ENCODE assay signal across 8 mouse cellular contexts in the genomic region with DNA sequence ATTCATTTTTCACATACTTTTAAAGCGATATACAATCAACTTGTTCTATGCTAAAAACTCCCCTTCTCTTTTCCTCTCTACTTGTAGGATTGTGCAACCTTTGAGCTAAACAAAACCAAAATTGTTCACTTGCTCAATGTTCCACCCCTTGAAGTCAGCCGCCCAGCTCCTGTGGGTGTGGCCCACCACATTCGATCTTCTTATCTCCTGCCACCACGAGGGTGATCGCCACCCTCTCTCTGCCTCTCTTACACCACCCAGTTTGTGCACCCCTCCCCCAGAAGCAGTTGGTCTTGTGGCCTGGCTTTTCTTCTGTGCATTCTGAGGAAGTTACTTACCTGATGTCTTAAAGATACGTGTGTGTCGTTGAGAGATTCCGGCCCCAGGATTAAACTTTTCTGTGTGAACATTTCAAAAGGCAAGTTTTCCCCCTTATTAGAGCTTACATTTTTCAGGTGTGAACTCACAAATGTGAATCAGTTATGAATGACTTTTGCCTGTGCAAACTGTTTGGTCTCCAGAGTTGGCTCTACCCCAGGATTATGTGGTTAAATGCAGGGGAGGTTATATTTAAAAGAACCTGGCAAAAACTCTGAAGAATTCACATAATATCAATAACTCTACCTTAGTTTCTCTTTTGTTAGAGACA. TPM values are rescaled to one million over a fixed set of nuclear protein-coding genes. Genes with fewer than 3 reads are reported as not detected.
DNase-seq lines count a peak whose midpoint lies in the region; ATAC-seq lines count a peak whose summit lies in the region.

No protein-coding gene starts in this region.

- peak overlapping the region; percentile 63 for H3K4me2 ChIP-seq in liver, embryonic 13.5 days

- H3K27me3 ChIP-seq in liver, embryonic 13.5 days: peaks cover 16% of the 10 kb centered on the region; the same call in 1 of the 2 replicates

- DNase-seq in ES-CJ7 (ENCODE audit: low read depth, low spot score): peak; percentile 41
- peak; percentile 88 for DNase-seq in liver, embryonic 13.5 days
- peak; percentile 60 to 88 for DNase-seq in spleen, postnatal 10 days (ENCODE audit: low spot score in 2 of 2)
- no peak for DNase-seq in left cerebral cortex, adult 11 months (ENCODE audit: low spot score)
- no peak for DNase-seq in kidney, postnatal 10 days
- no peak for DNase-seq in left cerebral cortex, postnatal 36 days (ENCODE audit: low spot score in 2 of 2)
- no peak for DNase-seq in frontal cortex, postnatal 36 days (ENCODE audit: low spot score in 2 of 2)

- 5% methylated on average over 8 of the region's 8 CpGs for WGBS in liver, embryonic 13.5 days (ENCODE audit: insufficient replicate concordance)

- ATAC-seq in liver, embryonic 13.5 days (ENCODE audit: low read depth): peak; percentile 94

- H3K27ac ChIP-seq in brown adipose tissue, adult 24 weeks (replicated peaks; ENCODE audit: low read depth, low read length): peak overlapping the region; percentile 46; the same call in 1 of the 2 replicates
- H3K27ac ChIP-seq in liver, embryonic 13.5 days: peak overlapping the region; percentile 90

- no peaks in the 10 kb centered on the region; the same call in 1 of the 2 replicates for H3K36me3 ChIP-seq in liver, embryonic 13.5 days

- peak overlapping the region; percentile 66; the same call in 1 of the 2 replicates for H3K9ac ChIP-seq in liver, embryonic 13.5 days

- H3K4me3 ChIP-seq in brown adipose tissue, adult 24 weeks (ENCODE audit: insufficient read depth, low read depth, low read length): no peak overlapping the region
- H3K4me3 ChIP-seq in liver, embryonic 13.5 days (replicated peaks): peak overlapping the region; percentile 51

- intact Hi-C loops in left cerebral cortex, postnatal 36 days (cut with DNase I): no loop called here

- no peaks in the 10 kb centered on the region for H3K9me3 ChIP-seq in liver, embryonic 13.5 days (replicated peaks)

- H3K4me1 ChIP-seq in brown adipose tissue, adult 24 weeks (ENCODE audit: control insufficient read depth, insufficient read depth, insufficient read length, low read length): peaks cover 52% of the 10 kb centered on the region
- peaks cover 95% of the 10 kb centered on the region for H3K4me1 ChIP-seq in liver, embryonic 13.5 days (replicated peaks)

RNA-seq across cellular contexts. Expression of gene Add3, which starts 45.4 kb away (rescaled TPM):
- polyA plus RNA-seq in brown adipose tissue, adult 24 weeks (2012; ENCODE audit: insufficient read depth, insufficient read length, missing spikeins): 40.1 and 40.8 TPM in 2 replicates
- polyA plus RNA-seq in liver, embryonic 13.5 days (2015; fragmentation: Nextera tagmentation; extraction: Ambion mirVana): 29.5 and 34.7 TPM in 2 replicates
- total RNA-seq in left cerebral cortex, postnatal 36 days (2021): 10 to 100 TPM; 89.3 to 89.6 TPM

Comparison
In these comparisons a context has a peak if more than half of its experiments do, and no peak if none do; other contexts are left out.
1. DNase-seq: peak in ES-CJ7 (single experiment), liver, embryonic 13.5 days (single experiment) and spleen, postnatal 10 days (2 of 2); none in left cerebral cortex, adult 11 months (single experiment), kidney, postnatal 10 days (single experiment), left cerebral cortex, postnatal 36 days (0 of 2) and frontal cortex, postnatal 36 days (0 of 2).